Comparison of ENCODE assay signal across 11 mouse cellular contexts in genomic region chr9:112490963-112491362, GRCm38 (mm10).
A peak's percentile ranks its signal among the peaks of the same experiment; 100 is the strongest.
DNase-seq lines count a peak whose midpoint lies in the region; ATAC-seq lines count a peak whose summit lies in the region.
"Had no signal": no experiment of that assay in that cellular context is flagged by ENCODE, and none has a peak within 500 bp of the region (broad histone marks: within the 10 kb centered on the region; RNA-seq: fewer than 3 reads in every experiment).

No protein-coding gene starts in this region.

- no peaks in the 10 kb centered on the region for H3K36me3 ChIP-seq in heart, embryonic 12.5 days
- H3K36me3 ChIP-seq: liver, embryonic 15.5 days; midbrain, embryonic 12.5 days had no signal

- intact Hi-C loops in heart, postnatal 10 days (cut with DNase I) = no loop called here
- intact Hi-C loops in left cerebral cortex, postnatal 4 days (cut with DNase I) = no loop called here

- peak; percentile 24 to 48 for DNase-seq in heart, postnatal 10 days
- peak; percentile 83 for DNase-seq in left cerebral cortex, postnatal 4 days
- no peak for DNase-seq in left cerebral cortex, adult 18-20 months (ENCODE audit: low spot score in 2 of 2)
- peak; percentile 94 to 96 for DNase-seq in cerebellum, postnatal 10 days
- DNase-seq in thymus, postnatal 0 days (ENCODE audit: low spot score) = no peak
- DNase-seq: kidney, adult 11 months; thymus, adult 18-20 months had no signal

- no peak overlapping the region for H3K9ac ChIP-seq in heart, embryonic 12.5 days
- H3K9ac ChIP-seq: liver, embryonic 15.5 days; midbrain, embryonic 12.5 days had no signal

- H3K4me1 ChIP-seq in heart, embryonic 12.5 days (replicated peaks) = no peaks in the 10 kb centered on the region
- H3K4me1 ChIP-seq: liver, embryonic 15.5 days; midbrain, embryonic 12.5 days had no signal

- WGBS in heart, embryonic 12.5 days = 33% methylated on average over 1 of the region's 1 CpGs

- no peak overlapping the region for H3K27ac ChIP-seq in heart, embryonic 12.5 days (ENCODE audit: poor library complexity, severe bottlenecking)
- H3K27ac ChIP-seq: liver, embryonic 15.5 days; midbrain, embryonic 12.5 days had no signal

- H3K4me3 ChIP-seq in heart, embryonic 12.5 days = no peak overlapping the region
- H3K4me3 ChIP-seq: liver, embryonic 15.5 days; midbrain, embryonic 12.5 days had no signal

- no peaks in the 10 kb centered on the region for H3K27me3 ChIP-seq in heart, embryonic 12.5 days (replicated peaks)
- H3K27me3 ChIP-seq: liver, embryonic 15.5 days; midbrain, embryonic 12.5 days had no signal

- no peak for ATAC-seq in heart, embryonic 12.5 days (ENCODE audit: insufficient number of reproducible peaks, low FRiP score)
- peak; percentile 80 for ATAC-seq in cerebellum, adult (ENCODE audit: insufficient number of reproducible peaks, low FRiP score, low TSS enrichment)

- no peaks in the 10 kb centered on the region for H3K9me3 ChIP-seq in heart, embryonic 12.5 days (replicated peaks)
- H3K9me3 ChIP-seq: liver, embryonic 15.5 days; midbrain, embryonic 12.5 days had no signal

- H3K4me2 ChIP-seq in heart, embryonic 12.5 days = no peak overlapping the region
- H3K4me2 ChIP-seq: liver, embryonic 15.5 days; midbrain, embryonic 12.5 days had no signal

Comparison
In these comparisons a context has a peak if more than half of its experiments do, and no peak if none do; other contexts are left out.
1. DNase-seq: peak in heart, postnatal 10 days (2 of 2), left cerebral cortex, postnatal 4 days (single experiment) and cerebellum, postnatal 10 days (2 of 2); none in left cerebral cortex, adult 18-20 months (0 of 2) and thymus, postnatal 0 days (single experiment).